ENCODE assay signal across 9 mouse cellular contexts in genomic region chr9:31221170-31221569, GRCm38 (mm10). TPM values are rescaled to one million over a fixed set of nuclear protein-coding genes. Genes with fewer than 3 reads are reported as not detected.
DNase-seq lines count a peak whose midpoint lies in the region; ATAC-seq and TF ChIP-seq lines count a peak whose summit lies in the region.
"Had no signal": no experiment of that assay in that cellular context is flagged by ENCODE, and none has a peak within 500 bp of the region (broad histone marks: within the 10 kb centered on the region; RNA-seq: fewer than 3 reads in every experiment).

No protein-coding gene starts in this region.

- no peaks in the 10 kb centered on the region for H3K9me3 ChIP-seq in embryonic facial prominence, embryonic 13.5 days

- WGBS in embryonic facial prominence, embryonic 13.5 days: 17% methylated on average over 10 of the region's 10 CpGs
- 48% methylated on average over 10 of the region's 10 CpGs for WGBS in cerebellum, adult 2 months

- no peak overlapping the region for H3K27ac ChIP-seq in embryonic facial prominence, embryonic 13.5 days
- H3K27ac ChIP-seq in cerebellum, adult 2 months (ENCODE audit: insufficient read depth, low read length): no peak overlapping the region

- no peak for ATAC-seq in embryonic facial prominence, embryonic 13.5 days (ENCODE audit: insufficient number of reproducible peaks, insufficient read depth, low FRiP score, low TSS enrichment, low read depth)
- ATAC-seq: liver, postnatal 0 days had no signal

- no peak for TF ChIP-seq POLR2A in cerebellum, adult 2 months (IDR thresholded peaks at IDR 0.05; ENCODE audit: borderline replicate concordance, insufficient read depth, low read length)

- no peaks in the 10 kb centered on the region for H3K36me3 ChIP-seq in embryonic facial prominence, embryonic 13.5 days

- no peaks in the 10 kb centered on the region for H3K27me3 ChIP-seq in embryonic facial prominence, embryonic 13.5 days
- H3K27me3 ChIP-seq in cerebellum, adult 2 months (ENCODE audit: control insufficient read depth, insufficient read depth, low read length): no peaks in the 10 kb centered on the region

- H3K4me3 ChIP-seq in embryonic facial prominence, embryonic 13.5 days: no peak overlapping the region
- H3K4me3 ChIP-seq in cerebellum, adult 2 months (replicated peaks; ENCODE audit: insufficient read depth, low read depth, low read length): no peak overlapping the region
- H3K4me3 ChIP-seq: erythroblast, embryonic 14.5 days had no signal

- H3K4me2 ChIP-seq in embryonic facial prominence, embryonic 13.5 days: peak overlapping the region; percentile 7; the same call in 1 of the 2 replicates

- no peak overlapping the region for H3K9ac ChIP-seq in embryonic facial prominence, embryonic 13.5 days
- H3K9ac ChIP-seq: liver, postnatal 0 days had no signal

- H3K4me1 ChIP-seq in embryonic facial prominence, embryonic 13.5 days: 0 out of 2 replicates have a peak, but pooled peaks cover 3% of the 10 kb centered on the region
- H3K4me1 ChIP-seq in cerebellum, adult 2 months (ENCODE audit: control insufficient read depth, insufficient read depth, low read length): no peaks in the 10 kb centered on the region

- intact Hi-C loops in heart, postnatal 10 days (cut with DNase I): no loop called here

- peak; percentile 52 for DNase-seq in lung, postnatal 10 days
- no peak for DNase-seq in lung, postnatal 4 days
- DNase-seq in heart, postnatal 10 days: peak; percentile 19 to 31
- peak; percentile 31 for DNase-seq in yolk sac, embryonic 10.5 days (ENCODE audit: low spot score)
- DNase-seq in cerebellum, adult 2 months: no peak
- no peak for DNase-seq in right cerebral cortex, postnatal 36 days (ENCODE audit: low spot score in 2 of 2)
- DNase-seq: liver, postnatal 0 days had no signal

- TF ChIP-seq CTCF in cerebellum, adult 2 months (IDR thresholded peaks at IDR 0.05; ENCODE audit: borderline replicate concordance, insufficient read depth, low read depth, low read length): no peak

RNA-seq across cellular contexts. Expression of gene Aplp2, which starts 9.6 kb away (rescaled TPM):
- 210 and 245 TPM in 2 replicates for polyA plus RNA-seq in embryonic facial prominence, embryonic 13.5 days (2015; fragmentation: Nextera tagmentation; extraction: Ambion mirVana)
- total RNA-seq in heart, postnatal 10 days (2021): 100 to 1,000 TPM; 333 to 347 TPM
- 1,017 and 1,095 TPM in 2 replicates for polyA plus RNA-seq in cerebellum, adult 2 months (2012; rRNA removed)

RNA-seq across cellular contexts. Expression of gene Prdm10, which starts 59.2 kb away (rescaled TPM):
- 5.5 and 6.5 TPM in 2 replicates for polyA plus RNA-seq in embryonic facial prominence, embryonic 13.5 days (2015; fragmentation: Nextera tagmentation; extraction: Ambion mirVana)
- total RNA-seq in heart, postnatal 10 days (2021): 1 to 10 TPM; 5.2 to 6.0 TPM
- polyA plus RNA-seq in cerebellum, adult 2 months (2012; rRNA removed): 21.5 and 23.4 TPM in 2 replicates

Comparison
In these comparisons a context has a peak if more than half of its experiments do, and no peak if none do; other contexts are left out.
1. DNase-seq: peak in lung, postnatal 10 days (single experiment), heart, postnatal 10 days (2 of 2) and yolk sac, embryonic 10.5 days (single experiment); none in lung, postnatal 4 days (0 of 2), cerebellum, adult 2 months (0 of 2) and right cerebral cortex, postnatal 36 days (0 of 2).